Mouse (Mus musculus) liver, embryonic 18 days (tissue): Measurements from ENCODE around the gene Xcr1. TPM values are rescaled to one million over a fixed set of nuclear protein-coding genes. Genes with fewer than 3 reads are reported as not detected.

Experiments
- polyA plus RNA-seq: library from polyadenylated mRNA; depleted of rRNA; stranded (reverse); fragments of >200 nt; gene quantifications from 2 replicates; pipeline ENCODE4 v1.2.3, GENCODE M21; 2012; rRNA removed

The Xcr1 gene
- polyA plus RNA-seq: 0.01 TPM in 2 replicates

GRCm38 (mm10) chr9:123861929-123862328 is at the start of gene Xcr1:
Gene Xcr1, minus strand, starts transcription at chr9:123862029.

GRCm38 (mm10) chr9:123851713-123852448 is 9.9 kb downstream of the Xcr1 start, which contains the start of gene Fyco1:
Gene Fyco1, minus strand, starts transcription at chr9:123851899.

GRCm38 (mm10) chr9:123806267-123806666 is 55.6 kb downstream of the Xcr1 start, which contains the start of gene Cxcr6:
Gene Cxcr6, plus strand, starts transcription at chr9:123806475.

Other genes with a start within 250 kb of the Xcr1 start
- gene Slc6a20b, start 229.5 kb downstream of the Xcr1 start, polyA plus RNA-seq: 0.20 and 0.22 TPM in 2 replicates
- gene Ccr9, start 183.6 kb downstream of the Xcr1 start, polyA plus RNA-seq: 0.10 and 0.12 TPM in 2 replicates
- gene Slc6a20a, start 183.1 kb downstream of the Xcr1 start, polyA plus RNA-seq: 3.0 and 3.3 TPM in 2 replicates
- 5.3 and 6.4 TPM in 2 replicates for gene Lztfl1, start 144.3 kb downstream of the Xcr1 start, polyA plus RNA-seq
- gene Cxcr6, start 55.6 kb downstream of the Xcr1 start, polyA plus RNA-seq: 0.08 and 0.10 TPM in 2 replicates
- gene Fyco1, start 10.1 kb downstream of the Xcr1 start, polyA plus RNA-seq: 2.7 and 3.5 TPM in 2 replicates
- gene Ccr1, start 106.7 kb upstream of the Xcr1 start, polyA plus RNA-seq: 4.0 and 4.8 TPM in 2 replicates
- 0.04 and 0.05 TPM in 2 replicates for gene Ccr1l1, start 116.4 kb upstream of the Xcr1 start, polyA plus RNA-seq
- gene Ccr3, start 159.9 kb upstream of the Xcr1 start, polyA plus RNA-seq: 0.20 and 0.22 TPM in 2 replicates
- gene Ccr2, start 239.9 kb upstream of the Xcr1 start, polyA plus RNA-seq: 2.4 and 2.7 TPM in 2 replicates